Mouse (Mus musculus) left cerebral cortex, adult 8-10 months (tissue): Measurements from ENCODE around the gene Stub1. TPM values are rescaled to one million over a fixed set of nuclear protein-coding genes. Genes with fewer than 3 reads are reported as not detected.
A peak's percentile ranks its signal among the peaks of the same experiment; 100 is the strongest.

Experiments
- DNase-seq, 2 experiments: peaks; one replicate each; pipeline ENCODE4 v3.0.0; 2022; ENCODE audit warnings: low spot score in 2 of 2
- total RNA-seq, 4 experiments: library from RNA; stranded (reverse); gene quantifications; 2 replicates each; pipeline ENCODE4 v1.2.4; 2022

Stub1 gene
- total RNA-seq, 4 experiments from 2014 or later, result 168 to 175 (median 172) TPM

DNA sequence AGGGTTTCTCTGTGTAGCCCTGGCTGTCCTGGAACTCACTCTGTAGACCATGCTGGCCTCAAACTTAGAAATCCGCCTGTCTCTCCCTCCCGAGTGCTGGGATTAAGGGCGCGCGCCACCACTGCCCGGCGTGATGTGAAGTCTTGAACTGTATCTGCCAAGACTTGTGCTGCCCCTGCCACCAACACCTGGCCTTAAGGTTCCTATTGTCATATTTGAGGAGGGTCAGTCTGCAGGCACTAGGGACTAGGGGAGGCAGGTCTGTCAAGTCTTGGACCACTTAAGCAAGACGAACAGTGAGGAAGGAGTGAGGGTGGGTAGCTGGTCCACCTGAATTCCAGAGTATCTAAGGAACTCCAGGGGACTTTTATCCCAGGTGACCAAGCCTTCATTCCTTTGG is 36.3 kb upstream of the Stub1 start:
- peak in 1 of 2 experiments; percentile 5 for DNase-seq

DNA sequence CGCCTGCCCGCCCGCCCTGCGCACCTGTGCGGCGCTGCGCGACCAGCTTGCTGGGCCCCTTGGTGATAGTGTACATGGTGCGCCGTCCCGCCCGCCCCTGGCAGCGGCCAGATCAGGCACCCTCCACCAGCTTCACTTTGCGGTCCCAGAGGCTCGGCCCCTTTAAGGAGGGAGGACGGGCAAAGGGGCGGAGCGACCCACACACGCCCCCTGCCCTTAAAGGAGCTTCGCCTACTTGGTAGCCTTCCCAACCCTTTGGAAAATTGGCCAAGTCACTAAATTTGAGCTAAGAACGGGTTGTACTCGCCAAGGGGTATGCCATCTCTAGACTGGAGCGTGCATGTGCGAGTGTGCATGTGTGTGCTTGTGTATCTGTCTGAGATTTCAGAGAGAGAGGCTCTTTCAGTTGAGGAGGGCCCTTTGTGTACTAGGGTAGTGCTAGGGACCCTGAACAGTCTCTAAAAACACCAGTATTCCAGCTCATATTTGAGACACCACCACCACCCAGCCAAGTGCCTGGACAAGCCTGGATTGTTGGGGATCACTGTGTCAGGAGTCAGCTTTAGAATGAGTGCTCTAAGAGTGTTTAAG is 35.5 kb upstream of the Stub1 start, which contains the start of gene Mcrip2:
TSS of gene Mcrip2 (minus strand) at position 164 of the 591 bp plus-strand sequence.
- DNase-seq, result peak; percentile 69 to 73

DNA sequence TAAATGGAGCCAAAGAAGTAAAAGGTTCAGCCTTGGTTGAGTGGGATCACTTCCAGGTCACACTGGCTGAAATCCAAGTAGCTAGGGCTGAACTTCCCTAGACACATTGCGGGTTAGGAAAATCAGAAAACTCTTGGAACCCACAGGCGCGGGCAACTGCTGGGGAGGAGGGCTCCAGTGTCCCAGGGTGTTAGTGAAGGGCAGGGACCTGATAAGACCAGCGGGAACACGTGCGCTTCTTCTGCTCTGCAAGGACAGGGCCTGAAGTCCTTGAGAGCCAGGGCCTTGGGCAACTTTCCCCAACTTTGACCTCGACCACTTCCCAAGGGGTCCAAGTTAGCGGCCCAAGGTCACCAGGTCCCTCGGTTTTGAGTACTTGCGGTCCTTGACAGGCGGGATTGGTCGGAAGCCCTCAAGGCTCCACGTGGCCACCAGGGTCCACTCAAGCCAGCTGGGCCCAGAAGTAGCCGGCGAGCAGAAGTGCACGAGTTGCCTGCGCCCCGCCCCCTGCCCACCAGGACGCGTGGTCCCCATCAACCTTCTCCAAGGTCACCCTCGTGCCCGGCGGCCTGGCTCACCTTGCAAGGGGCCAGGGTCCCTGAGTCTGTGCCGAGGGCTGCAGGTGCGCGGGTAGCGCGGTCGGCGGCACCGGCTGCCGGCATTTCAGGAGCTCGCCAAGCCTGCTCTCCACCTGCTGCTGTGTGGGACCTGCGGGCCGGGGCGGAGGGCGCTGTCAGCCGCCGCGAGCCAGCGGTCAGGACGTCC is 34.8 kb upstream of the Stub1 start:
- DNase-seq, result peak in 1 of 2 experiments; percentile 16

- no peak for DNase-seq
These were observed 34.3 kb upstream of the Stub1 start for GRCm38 (mm10) chr17:25867509-25867835.

DNA sequence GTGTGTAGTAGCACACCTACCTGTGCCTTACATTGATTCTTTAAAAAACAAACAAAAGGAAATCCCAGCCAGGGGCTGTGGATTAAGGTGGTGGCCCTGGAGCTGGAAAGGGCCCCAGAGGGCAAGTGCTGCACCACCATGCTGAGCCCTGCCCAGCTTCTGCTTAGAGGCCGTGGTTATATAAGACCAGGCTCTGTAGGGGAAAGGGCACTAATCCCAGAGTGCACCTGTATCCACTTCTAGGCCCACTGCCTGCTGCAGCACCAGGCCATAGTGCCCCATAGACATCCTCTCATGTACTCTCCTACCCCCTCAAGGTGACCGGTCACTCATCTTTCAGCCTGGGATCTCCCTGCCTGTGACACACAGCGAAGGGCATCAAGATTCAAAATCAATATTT is 33.0 kb upstream of the Stub1 start:
- DNase-seq, result no peak

- no peak for DNase-seq
These were observed 32.1 kb upstream of the Stub1 start for GRCm38 (mm10) chr17:25865288-25865687.

GRCm38 (mm10) chr17:25864311-25864710 is 31.1 kb upstream of the Stub1 start:
- no peak for DNase-seq

DNA sequence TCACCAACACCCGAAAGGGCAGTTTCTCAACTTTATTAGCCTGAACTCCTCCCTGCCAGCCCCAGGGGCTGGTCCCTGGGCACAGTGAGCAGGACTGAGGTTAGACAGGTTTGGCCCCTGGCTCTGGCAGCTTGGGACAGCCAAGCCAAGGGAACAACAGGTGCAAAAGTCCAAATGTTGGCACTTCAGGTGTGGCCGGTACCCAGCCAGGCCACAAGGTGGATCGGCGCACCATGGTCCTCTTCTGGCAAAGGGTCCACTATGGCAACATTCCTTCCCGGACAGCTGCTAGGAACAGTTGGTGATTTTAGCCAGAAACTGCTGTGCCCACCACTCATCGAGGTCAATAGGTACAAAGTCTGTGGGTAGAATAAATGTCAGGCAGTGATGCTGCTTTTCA is 30.5 kb upstream of the Stub1 start:
- no peak for DNase-seq

GRCm38 (mm10) chr17:25861704-25862612 is 28.8 kb upstream of the Stub1 start:
- no peak for DNase-seq

- DNase-seq, result peak; percentile 85 to 93
These were observed 27.9 kb upstream of the Stub1 start, which contains the start of gene Wdr90 for GRCm38 (mm10) chr17:25860832-25861703. TSS of gene Wdr90 (minus strand) at chr17:25861501.

- no peak for DNase-seq
These were observed 27.0 kb upstream of the Stub1 start for GRCm38 (mm10) chr17:25860229-25860628.

DNA sequence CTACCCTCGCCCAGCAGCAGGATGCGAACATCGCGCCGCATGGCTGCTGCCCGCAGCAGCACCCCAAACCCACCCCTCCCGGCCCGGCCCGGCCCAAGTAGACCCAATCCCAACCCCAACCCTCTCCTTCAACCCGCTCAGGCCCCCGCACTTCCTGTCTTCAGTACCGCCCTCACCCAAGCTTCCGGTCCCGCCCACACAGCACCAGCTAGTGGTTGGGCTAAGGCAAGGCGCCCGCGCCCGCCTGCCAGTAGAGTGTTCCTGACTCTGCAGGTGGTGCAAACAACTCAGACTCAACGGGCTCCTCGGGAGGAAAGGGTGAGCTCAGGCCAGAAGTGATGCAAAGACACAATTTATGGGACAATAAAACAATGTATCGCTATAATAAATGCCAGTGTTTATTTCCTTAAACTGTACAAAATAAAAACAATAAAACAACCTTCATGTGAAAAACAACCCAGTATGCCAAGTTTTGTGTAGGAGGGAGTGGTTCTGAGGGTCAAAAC is 11.2 kb upstream of the Stub1 start, which contains the start of gene Rhot2:
TSS of gene Rhot2 (minus strand) at position 456 of the 506 bp plus-strand sequence.
- DNase-seq, result peak; percentile 78 to 94

DNA sequence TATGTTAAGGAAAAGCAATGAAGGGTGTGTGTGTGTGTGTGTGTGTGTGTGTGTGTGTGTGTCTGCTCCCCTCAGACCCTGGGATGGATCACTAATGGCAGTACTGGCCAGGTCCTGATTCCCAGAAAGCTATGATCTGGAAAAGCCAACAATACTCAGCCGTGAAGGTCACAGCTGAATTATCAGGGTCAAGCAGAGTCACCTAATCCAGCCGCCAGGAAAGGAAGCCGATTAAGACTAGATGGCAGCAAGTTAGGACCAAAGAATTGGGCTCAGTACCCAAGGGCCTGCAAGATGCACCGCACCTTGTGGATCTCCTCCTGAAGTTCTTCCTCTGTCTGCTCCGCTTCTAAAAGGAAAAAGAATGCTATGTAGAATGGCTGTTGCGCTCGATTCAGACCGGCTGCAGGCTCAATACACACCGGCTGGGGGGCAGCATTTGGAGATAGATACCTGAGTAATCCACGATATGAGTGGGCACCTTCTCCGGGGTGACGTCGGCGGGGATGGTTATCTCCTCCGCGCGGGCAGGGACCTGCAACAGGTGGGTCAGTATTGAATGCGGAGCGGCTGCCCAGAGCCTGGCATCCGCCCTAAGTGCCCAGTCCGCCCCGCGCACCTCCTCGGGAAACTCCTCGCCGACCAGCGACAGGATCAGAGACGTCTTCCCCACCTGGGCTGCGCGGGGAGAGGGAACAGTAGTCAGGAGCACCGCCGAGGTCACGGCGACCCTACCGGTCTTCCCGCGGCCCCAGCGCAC is 10.6 kb upstream of the Stub1 start:
- DNase-seq, result peak in 1 of 2 experiments; percentile 27

DNA sequence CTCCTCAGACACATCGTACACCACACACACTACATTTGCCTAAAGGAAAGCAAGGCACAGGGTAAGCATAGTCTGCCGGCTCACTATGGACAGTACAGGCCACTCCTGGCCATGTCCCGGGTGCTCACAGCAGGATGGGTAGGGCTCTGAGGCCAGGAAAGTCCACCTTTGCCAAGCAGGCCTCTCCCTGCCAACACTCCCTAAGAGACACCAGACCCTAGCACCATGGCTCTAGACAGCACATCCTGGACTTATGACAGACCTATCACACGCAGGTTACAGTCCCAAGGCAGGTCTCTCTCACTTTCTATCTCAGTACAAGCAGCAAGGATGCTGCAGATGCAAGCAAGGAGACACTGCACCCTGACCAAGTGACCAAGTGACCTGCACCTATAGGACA is 9.9 kb upstream of the Stub1 start:
- no peak for DNase-seq

- DNase-seq, result no peak
These were observed 9.3 kb upstream of the Stub1 start for GRCm38 (mm10) chr17:25842509-25842908.

GRCm38 (mm10) chr17:25841117-25841880 is 8.1 kb upstream of the Stub1 start, which contains the start of gene Gm20683:
TSS of gene Gm20683 (minus strand) at chr17:25841763.
- no peak for DNase-seq

GRCm38 (mm10) chr17:25840519-25840918 is 7.3 kb upstream of the Stub1 start:
- DNase-seq, result no peak

- no peak for DNase-seq
These were observed 6.4 kb upstream of the Stub1 start for GRCm38 (mm10) chr17:25839455-25840235.
